Mouse (Mus musculus) stomach, embryonic 14.5 days (tissue): ENCODE measurements around the gene Olfr531. TPM values are rescaled to one million over a fixed set of nuclear protein-coding genes. Genes with fewer than 3 reads are reported as not detected.

ENCODE experiments used
- ATAC-seq: fragments of 200-750 bp; cut with Nextera tagmentation; 2 replicates; pipeline ENCODE4 v1.8.0; 2017; ENCODE audit warnings: low read depth, moderate TSS enrichment; ENCODE audit not compliant: insufficient number of reproducible peaks, insufficient read depth, low FRiP score
- H3K27ac ChIP-seq: fragments of 300-500 bp; sonication (generic); 2 replicates; pipeline ENCODE4 v1.5.1; 2014; ENCODE audit warnings: mild to moderate bottlenecking, low read length, moderate library complexity, mixed read lengths
- H3K27me3 ChIP-seq: fragments of 300-500 bp; sonication (generic); 2 replicates; pipeline ENCODE4 v1.6.1; 2014; ENCODE audit warnings: low read length, control low read depth, mixed read lengths; ENCODE audit not compliant: control insufficient read depth, insufficient read depth
- H3K36me3 ChIP-seq: fragments of 300-500 bp; sonication (generic); 2 replicates; pipeline ENCODE4 v1.6.1; 2014; ENCODE audit warnings: mild to moderate bottlenecking, control low read depth, low read length, moderate library complexity, mixed read lengths; ENCODE audit not compliant: control insufficient read depth, insufficient read depth
- H3K4me1 ChIP-seq: fragments of 300-500 bp; sonication (generic); 2 replicates; pipeline ENCODE4 v1.6.1; 2014; ENCODE audit warnings: low read length, control low read depth, mixed read lengths; ENCODE audit not compliant: control insufficient read depth, insufficient read depth
- H3K4me2 ChIP-seq: fragments of 300-500 bp; sonication (generic); replicated peaks from 2 replicates; pipeline ENCODE4 v1.6.1; 2014; ENCODE audit warnings: low read depth, low read length, control low read depth
- H3K4me3 ChIP-seq: fragments of 300-500 bp; sonication (generic); 2 replicates; pipeline ENCODE4 v1.5.1; 2014; ENCODE audit warnings: low read depth, low read length, control low read depth
- H3K9ac ChIP-seq: fragments of 300-500 bp; sonication (generic); replicated peaks from 2 replicates; pipeline ENCODE4 v1.6.1; 2014; ENCODE audit warnings: low read depth, mild to moderate bottlenecking, control low read depth, low read length, moderate library complexity, mixed read lengths
- H3K9me3 ChIP-seq: fragments of 300-500 bp; sonication (generic); 2 replicates; pipeline ENCODE4 v1.6.1; 2016; ENCODE audit warnings: low read depth, low read length, control low read depth; ENCODE audit not compliant: control insufficient read depth
- WGBS: fragments of 180-500 bp; shearing (Covaris S2); extraction: QIAGEN DNeasy Blood & Tissue Kit; methylation state at CpG from one replicate; pipeline ENCODE4 v1.1.7; 2014; 5-methylcytosine and 5-hydroxymethylcytosine counted together
- polyA plus RNA-seq: library from polyadenylated mRNA; unstranded; fragments of >200 nt; fragmentation: Nextera tagmentation; extraction: Ambion mirVana; gene quantifications from 2 replicates; pipeline ENCODE4 v1.2.1, GENCODE M21; 2014

The Olfr531 gene
- not detected in 2 replicates for polyA plus RNA-seq

GRCm38 (mm10) chr7:140402818-140403217 lies at the start of gene Olfr531:
Gene Olfr531, minus strand, starts transcription at chr7:140402918.
- H3K4me1 ChIP-seq = no peaks in the 10 kb centered on the region
- H3K27me3 ChIP-seq = no peaks in the 10 kb centered on the region
- H3K9ac ChIP-seq = no peak within 1 kb of the TSS
- no peak within 1 kb of the TSS for H3K27ac ChIP-seq
- H3K9me3 ChIP-seq = no peaks in the 10 kb centered on the region
- no peak within 1 kb of the TSS for H3K4me2 ChIP-seq
- WGBS = 87% methylated on average over 1 of the region's 1 CpGs
- H3K36me3 ChIP-seq = no peaks in the 10 kb centered on the region
- H3K4me3 ChIP-seq = no peak within 1 kb of the TSS
- ATAC-seq = no peak

- Histone ChIP-seq H3K4me2 (no peak overlapping the region), H3K27me3 (no peaks in the 10 kb centered on the region), H3K27ac (no peak overlapping the region), H3K9me3 (no peaks in the 10 kb centered on the region), H3K36me3 (no peaks in the 10 kb centered on the region), H3K4me1 (no peaks in the 10 kb centered on the region), H3K4me3 (no peak overlapping the region), H3K9ac (no peak overlapping the region)
- ATAC-seq = no peak
- WGBS = 79% methylated on average over 1 of the region's 1 CpGs
These were observed 40.4 kb upstream of the Olfr531 start for GRCm38 (mm10) chr7:140443141-140443540.

- no peak within 1 kb of the TSS for H3K27ac ChIP-seq
- H3K27me3 ChIP-seq = no peaks in the 10 kb centered on the region
- H3K36me3 ChIP-seq = no peaks in the 10 kb centered on the region
- no peak within 1 kb of the TSS for H3K9ac ChIP-seq
- 96% methylated on average over 1 of the region's 1 CpGs for WGBS
- no peaks in the 10 kb centered on the region for H3K4me1 ChIP-seq
- H3K4me3 ChIP-seq = no peak within 1 kb of the TSS
- no peaks in the 10 kb centered on the region for H3K9me3 ChIP-seq
- no peak within 1 kb of the TSS for H3K4me2 ChIP-seq
- no peak for ATAC-seq
These were observed 18.8 kb upstream of the Olfr531 start, which contains the start of gene Olfr532 for GRCm38 (mm10) chr7:140421539-140421938. Gene Olfr532, minus strand, starts transcription at chr7:140421639.

- H3K27ac ChIP-seq = no peak overlapping the region
- H3K36me3 ChIP-seq = no peaks in the 10 kb centered on the region
- H3K27me3 ChIP-seq = no peaks in the 10 kb centered on the region
- H3K4me3 ChIP-seq = no peak overlapping the region
- 93% methylated on average over 2 of the region's 2 CpGs for WGBS
- no peaks in the 10 kb centered on the region for H3K4me1 ChIP-seq
- no peak for ATAC-seq
- H3K9ac ChIP-seq = no peak overlapping the region
- no peaks in the 10 kb centered on the region for H3K9me3 ChIP-seq
- no peak overlapping the region for H3K4me2 ChIP-seq
These were observed 25.8 kb downstream of the Olfr531 start for GRCm38 (mm10) chr7:140376911-140377310.

- Histone ChIP-seq H3K4me2 (no peak within 1 kb of the TSS), H3K36me3 (no peaks in the 10 kb centered on the region), H3K9ac (no peak within 1 kb of the TSS), H3K4me1 (no peaks in the 10 kb centered on the region), H3K9me3 (no peaks in the 10 kb centered on the region), H3K4me3 (no peak within 1 kb of the TSS), H3K27ac (no peak within 1 kb of the TSS), H3K27me3 (no peaks in the 10 kb centered on the region)
- no peak for ATAC-seq
- 41% methylated on average over 1 of the region's 1 CpGs for WGBS
These were observed 26.5 kb downstream of the Olfr531 start, which contains the start of gene Olfr530 for GRCm38 (mm10) chr7:140376231-140376630. Gene Olfr530, minus strand, starts transcription at chr7:140376331.

GRCm38 (mm10) chr7:140374300-140374699 lies 28.4 kb downstream of the Olfr531 start:
- Histone ChIP-seq H3K9ac (no peak overlapping the region), H3K9me3 (no peaks in the 10 kb centered on the region), H3K4me3 (no peak overlapping the region), H3K4me2 (no peak overlapping the region), H3K27ac (no peak overlapping the region), H3K36me3 (no peaks in the 10 kb centered on the region), H3K27me3 (no peaks in the 10 kb centered on the region), H3K4me1 (no peaks in the 10 kb centered on the region)
- no peak for ATAC-seq
- WGBS = 78% methylated on average over 4 of the region's 4 CpGs

- Histone ChIP-seq H3K27me3 (no peaks in the 10 kb centered on the region), H3K4me1 (no peaks in the 10 kb centered on the region), H3K27ac (no peak within 1 kb of the TSS), H3K9ac (no peak within 1 kb of the TSS), H3K36me3 (no peaks in the 10 kb centered on the region), H3K4me2 (no peak within 1 kb of the TSS), H3K9me3 (no peaks in the 10 kb centered on the region), H3K4me3 (no peak within 1 kb of the TSS)
- WGBS = 65% methylated on average over 3 of the region's 3 CpGs
- no peak for ATAC-seq
These were observed 41.1 kb downstream of the Olfr531 start, which contains the start of gene Olfr60 for GRCm38 (mm10) chr7:140361571-140361970. Gene Olfr60, minus strand, starts transcription at chr7:140361671.

Other genes with a start within 250 kb of the Olfr531 start
- 0.54 and 0.78 TPM in 2 replicates for gene Sprn, start 248.0 kb downstream of the Olfr531 start, polyA plus RNA-seq
- not detected in 2 replicates for gene Olfr522, start 238.2 kb downstream of the Olfr531 start, polyA plus RNA-seq
- not detected in 2 replicates for gene Olfr523, start 229.7 kb downstream of the Olfr531 start, polyA plus RNA-seq
- gene Olfr524, start 197.0 kb downstream of the Olfr531 start, polyA plus RNA-seq = not detected in 2 replicates
- 0.10 TPM in 1 of 2 replicates, not detected in the other for gene Cd163l1, start 184.7 kb downstream of the Olfr531 start, polyA plus RNA-seq
- gene 5830411N06Rik, start 155.6 kb downstream of the Olfr531 start, polyA plus RNA-seq = not detected in 2 replicates
- gene Olfr525, start 82.1 kb downstream of the Olfr531 start, polyA plus RNA-seq = not detected in 2 replicates
- gene Olfr527, start 68.9 kb downstream of the Olfr531 start, polyA plus RNA-seq = not detected in 2 replicates
- gene Olfr60, start 41.2 kb downstream of the Olfr531 start, polyA plus RNA-seq = not detected in 2 replicates
- gene Olfr530, start 26.6 kb downstream of the Olfr531 start, polyA plus RNA-seq = not detected in 2 replicates
- gene Olfr532, start 18.7 kb upstream of the Olfr531 start, polyA plus RNA-seq = not detected in 2 replicates
- not detected in 2 replicates for gene Olfr533, start 60.5 kb upstream of the Olfr531 start, polyA plus RNA-seq
- gene Olfr535, start 81.3 kb upstream of the Olfr531 start, polyA plus RNA-seq = not detected in 2 replicates
- gene Olfr536, start 104.5 kb upstream of the Olfr531 start, polyA plus RNA-seq = not detected in 2 replicates
- gene Olfr538, start 165.0 kb upstream of the Olfr531 start, polyA plus RNA-seq = not detected in 2 replicates
- not detected in 2 replicates for gene Olfr46, start 198.4 kb upstream of the Olfr531 start, polyA plus RNA-seq
- gene Olfr61, start 226.1 kb upstream of the Olfr531 start, polyA plus RNA-seq = not detected in 2 replicates
- not detected in 2 replicates for gene Olfr53, start 243.5 kb upstream of the Olfr531 start, polyA plus RNA-seq